Mouse (Mus musculus) erythroblast, embryonic 14.5 days (primary cell): ENCODE measurements around the gene Vmn2r55.
"Not testable (repeated sequence)": the region's sequence is repeated elsewhere in the genome, so short reads cannot be mapped to it uniquely, and the experiment has no call there.

Experiments used
- GATA1 ChIP-seq: IDR thresholded peaks from 2 replicates; pipeline ENCODE4 v1.6.1; 2012; ENCODE audit warnings: low read length, inconsistent platforms, mixed read lengths
- TAL1 ChIP-seq: IDR thresholded peaks from 3 replicates; pipeline ENCODE4 v1.6.1; 2012; ENCODE audit warnings: low read length, inconsistent platforms, mixed read lengths

DNA sequence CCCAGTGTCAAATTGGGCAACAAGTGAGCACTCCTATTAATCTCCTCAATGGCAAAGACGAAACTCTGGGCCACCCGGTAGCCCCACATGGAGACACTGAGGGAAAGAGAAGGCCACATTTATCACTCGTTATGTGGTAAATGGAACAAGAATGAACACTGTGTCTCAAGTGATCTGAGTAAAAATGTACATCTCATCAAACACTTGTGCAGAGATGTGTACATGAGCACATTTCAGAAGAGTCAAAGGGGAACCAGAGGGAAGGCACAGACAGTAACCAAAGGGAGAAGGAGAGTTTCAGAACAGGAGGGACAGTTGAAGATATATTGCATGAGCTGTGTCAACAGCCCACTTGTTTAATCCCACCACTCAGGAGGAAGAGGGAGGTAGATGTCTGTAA lies at the start of gene Vmn2r55:
- not testable (repeated sequence) for TF ChIP-seq GATA1, TAL1
